Mouse (Mus musculus): ENCODE results near the gene Rab44.

DNA sequence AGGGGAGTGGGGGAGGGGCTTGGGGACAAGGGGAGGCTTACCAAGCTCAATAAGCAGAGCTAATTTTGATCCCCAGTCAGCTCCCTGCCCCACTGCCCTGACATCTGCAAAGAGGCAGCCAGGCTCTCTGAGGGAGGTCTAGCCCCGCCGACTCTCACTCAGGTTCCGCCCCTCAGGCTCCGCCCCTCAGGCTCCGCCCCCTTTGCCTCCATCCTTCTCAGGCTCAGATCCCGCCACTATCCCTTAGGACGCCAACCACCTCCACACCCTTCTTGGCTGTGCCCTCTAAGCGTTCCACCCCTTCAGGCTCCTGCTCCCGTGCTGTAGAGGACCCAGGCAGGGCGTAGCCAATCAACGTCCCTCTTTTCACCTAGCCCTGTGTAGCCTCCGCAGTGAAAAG is 75.0 kb downstream of the Rab44 start:
- TF ChIP-seq CTCF (IDR thresholded peaks at IDR 0.05; ENCODE audit: control insufficient read depth, insufficient read depth, insufficient read length), result no peak
- no peak for TF ChIP-seq CEBPB (IDR thresholded peaks at IDR 0.05; ENCODE audit: low read depth)
- no peak for TF ChIP-seq MYOG (IDR thresholded peaks at IDR 0.05; ENCODE audit: control insufficient read depth, extremely low read depth, insufficient read length)
- TF ChIP-seq MYOD1 (IDR thresholded peaks at IDR 0.05; ENCODE audit: control insufficient read depth, insufficient read length, low read depth), result no peak

Measured in C2C12 (cell line).